Mouse (Mus musculus) testis, adult 2 months (tissue): ENCODE measurements around the gene Tbc1d16.

ENCODE experiments used
- CTCF ChIP-seq: fragments of 200-500 bp; IDR thresholded peaks from 2 replicates; pipeline ENCODE4 v1.5.1; 2012; ENCODE audit warnings: low read depth, mild to moderate bottlenecking, inconsistent platforms, low read length, moderate library complexity; ENCODE audit not compliant: control insufficient read depth, insufficient read depth, insufficient replicate concordance
- POLR2A ChIP-seq: fragments of 200-500 bp; IDR thresholded peaks from 2 replicates; pipeline ENCODE4 v1.6.1; 2012; ENCODE audit warnings: low read depth, mild to moderate bottlenecking, inconsistent platforms, low read length, moderate library complexity; ENCODE audit not compliant: control insufficient read depth

- TF ChIP-seq POLR2A = no peak
- no peak for TF ChIP-seq CTCF
These were observed 29.1 kb downstream of the Tbc1d16 start for GRCm38 (mm10) chr11:119199233-119199601.
